Mouse (Mus musculus) kidney, adult 11 months (tissue): ENCODE data around the gene Aurkc.
"Not testable (repeated sequence)": the region's sequence is repeated elsewhere in the genome, so short reads cannot be mapped to it uniquely, and the experiment has no call there.

Experiments
- DNase-seq: peaks from one replicate; pipeline ENCODE4 v3.0.0; 2022

Gene Aurkc

GRCm38 (mm10) chr7:6995251-6995650, at the start of gene Aurkc:
Gene Aurkc, plus strand, starts transcription at chr7:6995300.
- not testable (repeated sequence) for DNase-seq

- DNase-seq: not testable (repeated sequence)
Observed at GRCm38 (mm10) chr7:6948061-6948460, 47.0 kb upstream of the Aurkc start.

DNA sequence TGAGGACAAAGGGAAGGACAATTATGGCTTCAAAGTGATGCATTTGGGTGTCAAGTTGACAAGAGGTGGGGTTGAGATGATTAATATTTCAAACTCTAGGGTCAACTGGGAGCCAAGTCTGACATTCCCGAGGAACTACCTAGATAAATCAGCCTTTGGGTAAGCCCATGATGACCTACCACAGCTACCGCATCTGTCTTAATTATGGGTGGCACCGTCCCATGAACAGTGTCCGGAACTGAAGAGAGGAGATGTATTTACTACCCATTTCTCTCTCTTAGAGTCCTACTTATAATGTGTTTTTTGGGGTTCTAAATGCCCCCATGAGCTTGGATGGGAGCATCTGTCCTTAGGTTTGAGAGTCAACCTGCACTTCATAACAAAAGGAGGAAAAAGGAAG, 38.5 kb upstream of the Aurkc start:
- no peak for DNase-seq

GRCm38 (mm10) chr7:6958574-6958973, 36.5 kb upstream of the Aurkc start:
- DNase-seq: no peak

- no peak for DNase-seq
Observed at GRCm38 (mm10) chr7:6973566-6973965, 21.5 kb upstream of the Aurkc start.

DNA sequence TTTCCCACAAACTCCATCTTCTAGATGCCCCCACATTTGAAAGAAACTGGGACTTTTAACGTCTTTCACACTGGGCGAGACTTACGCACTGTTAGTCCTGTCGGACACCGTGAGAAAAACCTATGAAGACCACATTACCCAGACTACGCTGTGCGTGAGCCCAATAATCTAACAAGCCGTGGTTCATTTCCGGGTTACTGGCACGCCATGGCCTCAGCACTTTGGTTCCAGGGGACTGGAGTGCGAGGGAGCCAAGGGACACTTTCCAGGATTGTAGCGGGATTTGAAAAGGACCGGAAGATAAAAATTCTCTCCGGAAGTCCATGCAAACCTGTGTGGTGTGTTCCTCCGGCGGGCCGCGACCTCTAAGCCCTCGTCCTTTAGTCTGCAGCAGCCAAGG, 18.2 kb upstream of the Aurkc start:
- DNase-seq: no peak

GRCm38 (mm10) chr7:6998914-6999313, 3.8 kb downstream of the Aurkc start:
- not testable (repeated sequence) for DNase-seq

DNA sequence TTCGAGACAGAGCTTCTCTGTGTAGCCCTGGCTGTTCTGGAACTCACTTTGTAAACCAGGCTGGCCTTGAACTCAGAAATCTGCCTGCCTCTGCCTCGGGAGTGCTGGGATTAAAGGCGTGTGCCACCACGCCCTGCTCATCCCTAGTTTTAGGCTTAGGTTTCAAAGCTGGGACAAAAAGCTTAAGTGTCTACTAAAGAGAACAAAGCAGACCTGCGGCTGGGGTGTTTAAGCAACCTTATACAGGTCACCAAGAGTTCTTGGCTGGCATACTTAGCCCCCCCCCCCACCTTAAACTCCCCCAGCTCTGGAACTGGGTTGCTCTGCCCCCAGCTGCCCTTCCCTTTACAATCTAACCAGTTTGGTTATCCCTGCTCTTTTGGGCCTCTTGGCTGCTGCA, 10.3 kb downstream of the Aurkc start:
- DNase-seq: not testable (repeated sequence)

DNA sequence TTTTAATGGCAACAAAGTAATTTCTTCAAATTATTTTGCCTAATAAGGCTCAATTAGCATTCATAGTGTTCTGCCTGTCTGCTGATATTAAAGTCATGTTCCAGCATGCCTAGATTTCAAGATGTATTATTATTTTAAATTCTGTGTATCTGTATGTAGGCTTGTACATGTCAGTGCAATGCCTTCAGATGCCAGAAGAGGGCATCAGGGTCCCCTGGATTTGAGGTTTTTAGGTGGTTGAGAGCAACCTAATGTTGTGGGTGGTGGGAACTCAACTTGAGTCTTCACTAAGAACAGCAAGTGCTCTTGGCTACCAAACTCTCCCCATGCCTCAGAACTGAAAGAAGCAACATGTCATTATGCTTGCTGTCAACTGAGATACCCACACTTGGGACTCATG, 32.3 kb downstream of the Aurkc start:
- no peak for DNase-seq

DNA sequence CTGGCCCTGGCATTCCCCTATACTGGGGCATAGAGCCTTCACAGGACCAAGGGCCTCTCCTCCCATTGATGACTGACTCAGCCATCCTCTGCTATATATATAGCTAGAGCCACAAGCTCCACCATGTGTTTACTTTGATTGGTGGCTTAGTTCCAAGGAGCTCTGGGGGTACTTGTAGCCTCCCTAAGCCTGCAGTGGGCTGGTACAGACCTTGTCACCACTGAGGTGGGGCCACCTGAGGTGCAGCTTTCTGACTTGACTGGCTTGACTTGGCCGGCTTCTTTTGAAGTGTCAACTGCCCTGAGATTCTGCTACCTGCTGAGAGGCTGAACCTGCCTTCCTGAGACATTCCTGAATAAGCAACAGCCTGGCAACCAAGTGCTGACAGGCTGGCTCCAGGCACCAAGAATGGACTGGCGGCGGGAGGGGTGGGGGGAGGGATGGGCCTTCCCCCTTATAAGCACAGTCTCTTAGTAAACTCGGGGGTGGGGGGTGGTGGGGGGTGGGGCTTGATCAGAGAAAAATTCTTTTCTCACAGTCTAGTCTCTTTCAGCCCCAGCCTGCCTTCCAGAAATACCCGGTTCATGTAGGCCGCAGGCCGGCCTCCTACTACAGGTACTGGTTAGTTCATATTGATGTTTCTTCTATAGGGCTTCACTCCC, 54.7 kb downstream of the Aurkc start:
- not testable (repeated sequence) for DNase-seq
